Mouse (Mus musculus) gonadal fat pad, adult 2 months (tissue): Measurements from ENCODE around the gene Gm136. TPM values are rescaled to one million over a fixed set of nuclear protein-coding genes. Genes with fewer than 3 reads are reported as not detected.
"Not testable (repeated sequence)": the region's sequence is repeated elsewhere in the genome, so short reads cannot be mapped to it uniquely, and the experiment has no call there.

Experiments
- DNase-seq: peaks from one replicate; pipeline ENCODE4 v3.0.0-alpha.2; 2012; ENCODE audit warnings: low read depth
- polyA plus RNA-seq: library from polyadenylated mRNA; depleted of rRNA; stranded (reverse); fragments of >200 nt; gene quantifications from 2 replicates; pipeline ENCODE4 v1.2.3, GENCODE M21; 2012; rRNA removed

The Gm136 gene
- 0.09 TPM in 1 of 2 replicates, not detected in the other for polyA plus RNA-seq

DNA sequence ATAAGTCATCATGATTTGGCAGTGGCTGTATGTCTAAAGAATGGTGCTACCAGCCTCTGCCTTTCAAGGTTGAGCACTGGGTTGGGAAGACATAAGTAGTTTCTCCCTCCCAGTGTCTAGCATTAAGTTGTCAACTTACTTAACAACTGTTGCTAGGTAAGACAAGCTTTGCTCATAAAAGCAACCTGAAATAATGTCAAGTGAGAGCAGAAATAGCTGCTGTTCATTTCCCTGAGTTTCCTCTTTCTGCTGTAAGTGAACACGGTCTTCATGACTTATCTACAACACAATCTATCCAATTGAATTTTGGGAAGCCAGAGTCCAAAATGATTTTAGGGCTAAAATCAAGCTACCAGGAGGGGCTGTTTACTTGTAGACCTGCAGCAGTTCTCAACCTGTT lies at the start of gene Gm136:
Gm136 (minus strand) TSS at position 101 of the 400 bp plus-strand sequence.
- DNase-seq = no peak

DNA sequence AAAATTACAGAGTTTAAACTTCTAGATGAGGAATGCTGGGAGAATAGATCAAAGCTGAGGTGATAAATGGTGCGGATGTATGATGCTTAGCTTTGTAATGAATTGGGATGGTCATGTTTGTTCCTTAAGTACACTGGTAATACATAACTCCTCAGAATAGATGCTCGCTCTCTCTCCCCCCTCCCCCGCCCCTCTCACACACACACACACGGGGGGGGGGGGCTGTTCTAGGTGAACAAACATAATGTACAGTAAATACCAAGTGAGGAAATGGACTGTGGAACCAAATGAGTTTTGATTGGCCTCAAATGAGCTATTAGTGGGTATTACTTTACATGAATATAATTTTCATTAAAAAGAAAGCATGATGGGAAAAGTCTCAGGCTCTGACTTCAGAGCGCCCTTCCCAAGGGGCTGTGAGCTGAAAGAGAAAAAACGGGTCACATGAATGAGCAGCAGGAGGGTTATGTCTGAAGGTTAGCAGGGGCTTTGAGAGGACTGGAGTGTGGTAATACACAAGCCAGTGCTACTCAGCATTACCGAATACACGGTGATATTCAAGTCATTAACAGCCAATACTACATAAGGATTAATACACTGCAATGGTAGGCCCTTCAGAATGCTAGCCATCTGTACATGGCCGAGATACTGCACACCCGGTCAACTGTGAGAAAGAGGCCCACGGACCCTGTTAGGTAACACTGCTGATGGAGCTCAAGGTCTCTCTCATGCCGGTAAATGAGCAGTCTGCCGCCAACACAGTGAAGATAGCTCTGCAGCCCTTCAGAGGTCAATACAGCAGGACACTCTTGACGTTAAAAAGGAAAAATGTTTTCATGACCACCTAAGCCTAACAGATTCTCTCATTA lies 45.3 kb upstream of the Gm136 start:
- no peak for DNase-seq

GRCm38 (mm10) chr4:34798005-34798404 lies 41.9 kb upstream of the Gm136 start:
- DNase-seq = no peak

DNA sequence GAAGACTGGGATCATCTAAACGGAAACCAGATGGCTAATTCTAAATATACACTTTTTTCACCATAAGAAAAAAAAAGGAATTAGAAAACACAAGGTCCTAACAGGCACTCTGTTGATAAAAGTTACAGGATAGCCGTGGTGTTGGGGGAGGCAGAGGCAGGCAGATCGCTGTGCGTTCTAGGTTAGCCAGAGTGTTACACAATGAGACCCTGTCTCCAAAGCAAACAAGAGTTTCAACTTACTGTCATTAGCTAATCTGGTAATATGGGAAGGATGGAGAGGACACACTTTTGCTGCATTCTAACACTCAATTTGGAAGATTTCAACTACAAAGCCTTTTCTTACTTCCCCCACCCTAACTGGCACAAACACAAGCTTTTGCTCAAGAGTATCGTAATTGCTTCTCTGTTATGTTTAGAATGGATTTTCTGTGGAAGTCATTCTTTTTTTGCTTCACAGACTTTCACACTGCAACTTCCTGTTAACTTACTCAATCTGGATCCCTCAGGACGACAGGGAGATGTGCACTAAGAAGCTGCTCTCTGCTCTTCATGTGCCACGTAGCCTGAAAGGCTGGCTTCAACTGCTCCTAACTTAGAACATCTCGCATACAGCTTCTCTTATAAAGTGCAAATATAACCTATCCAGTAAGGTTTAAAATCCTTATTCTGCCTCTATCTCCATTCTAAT lies 41.4 kb upstream of the Gm136 start:
- DNase-seq = no peak

GRCm38 (mm10) chr4:34796294-34796693 lies 40.2 kb upstream of the Gm136 start:
- DNase-seq = no peak

- DNase-seq = peak; percentile 47
Observed at GRCm38 (mm10) chr4:34786476-34786875, 30.4 kb upstream of the Gm136 start.

GRCm38 (mm10) chr4:34785646-34786045 lies 29.6 kb upstream of the Gm136 start:
- no peak for DNase-seq

DNA sequence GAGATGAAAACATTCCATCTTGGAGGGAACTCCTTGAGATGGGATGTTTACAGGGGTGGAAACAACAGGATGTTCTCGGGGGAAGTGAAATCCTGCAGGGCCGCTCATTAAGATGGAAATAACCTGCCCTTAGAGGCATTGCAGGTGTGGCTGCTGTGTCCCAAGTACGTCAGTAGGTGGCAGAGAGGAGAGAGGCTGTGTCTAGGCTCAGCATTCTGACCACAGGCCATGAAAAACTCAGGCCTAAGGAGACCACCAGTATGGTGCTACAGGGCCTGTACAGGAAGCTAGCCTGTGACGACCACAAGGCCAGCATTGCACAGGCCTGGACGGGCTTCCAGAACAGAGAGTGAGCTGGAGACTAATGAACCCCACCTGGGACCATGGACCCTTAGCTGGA lies 28.8 kb upstream of the Gm136 start:
- no peak for DNase-seq

- DNase-seq = no peak
Observed at GRCm38 (mm10) chr4:34782730-34783129, 26.7 kb upstream of the Gm136 start.

DNA sequence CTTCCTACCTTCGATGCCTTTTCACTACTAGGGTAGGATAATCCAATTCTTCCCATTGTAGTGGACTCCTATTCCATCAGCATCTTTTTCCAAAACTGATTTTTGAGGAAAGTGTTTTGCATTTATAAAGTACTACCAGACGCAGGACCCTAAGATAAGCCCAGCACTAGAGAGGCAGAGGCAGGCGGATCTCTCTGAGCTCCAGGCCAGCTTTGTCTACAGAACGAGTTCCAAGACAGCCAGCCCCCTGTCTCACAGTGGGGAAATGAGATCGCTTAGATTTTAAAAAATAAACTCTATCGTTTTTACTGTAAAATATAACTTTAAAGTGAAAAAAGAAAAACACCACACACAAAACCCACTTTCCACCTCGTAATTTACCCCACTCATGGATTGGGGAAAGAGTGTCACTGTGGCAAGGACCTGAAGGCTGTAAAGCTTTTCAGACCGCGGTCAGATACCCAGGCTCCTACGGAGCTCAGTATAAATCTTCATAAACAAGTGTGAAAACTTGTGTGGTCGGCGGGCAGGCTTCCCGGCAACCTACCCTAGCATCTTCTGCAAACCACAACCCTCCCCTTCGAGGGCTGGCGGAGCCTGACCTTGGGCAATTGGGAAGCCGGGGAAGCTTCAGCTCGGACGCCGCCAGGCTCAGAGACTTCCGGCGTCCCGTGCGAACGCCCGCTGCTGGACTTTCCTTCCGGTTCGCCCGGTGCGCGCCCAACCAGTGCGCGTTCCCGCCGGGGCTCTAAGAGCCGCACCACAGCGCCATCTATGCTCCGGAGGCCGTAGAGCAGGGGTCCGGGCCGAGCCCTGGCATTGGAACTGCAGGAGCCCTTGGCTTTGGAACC lies 21.8 kb upstream of the Gm136 start, which contains the start of gene Smim8:
Smim8 (minus strand) TSS at position 747 of the 851 bp plus-strand sequence.
- no peak for DNase-seq

- no peak for DNase-seq
Observed at GRCm38 (mm10) chr4:34771652-34772371, 15.7 kb upstream of the Gm136 start.

GRCm38 (mm10) chr4:34749236-34749635 lies 6.8 kb downstream of the Gm136 start:
- no peak for DNase-seq

- DNase-seq = no peak
Observed at GRCm38 (mm10) chr4:34734461-34734860, 21.6 kb downstream of the Gm136 start.

DNA sequence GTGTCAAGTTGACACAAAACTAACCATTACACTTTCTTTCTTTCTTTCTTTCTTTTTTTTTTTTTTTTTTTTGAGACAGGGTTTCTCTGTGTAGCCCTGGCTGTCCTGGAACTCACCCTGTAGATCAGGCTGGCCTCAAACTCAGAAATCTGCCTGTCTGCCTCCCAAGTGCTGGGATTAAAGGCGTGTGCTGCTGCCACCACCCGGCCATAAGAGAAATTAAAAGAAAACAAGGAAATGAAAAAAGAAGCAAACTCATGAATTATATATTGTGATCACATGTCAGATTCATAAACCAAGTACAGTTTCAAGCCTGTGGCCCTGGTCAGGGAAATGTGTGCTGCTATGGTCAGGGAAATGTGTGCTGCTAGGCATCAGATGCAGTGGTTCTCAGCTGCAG lies 22.6 kb downstream of the Gm136 start:
- not testable (repeated sequence) for DNase-seq

DNA sequence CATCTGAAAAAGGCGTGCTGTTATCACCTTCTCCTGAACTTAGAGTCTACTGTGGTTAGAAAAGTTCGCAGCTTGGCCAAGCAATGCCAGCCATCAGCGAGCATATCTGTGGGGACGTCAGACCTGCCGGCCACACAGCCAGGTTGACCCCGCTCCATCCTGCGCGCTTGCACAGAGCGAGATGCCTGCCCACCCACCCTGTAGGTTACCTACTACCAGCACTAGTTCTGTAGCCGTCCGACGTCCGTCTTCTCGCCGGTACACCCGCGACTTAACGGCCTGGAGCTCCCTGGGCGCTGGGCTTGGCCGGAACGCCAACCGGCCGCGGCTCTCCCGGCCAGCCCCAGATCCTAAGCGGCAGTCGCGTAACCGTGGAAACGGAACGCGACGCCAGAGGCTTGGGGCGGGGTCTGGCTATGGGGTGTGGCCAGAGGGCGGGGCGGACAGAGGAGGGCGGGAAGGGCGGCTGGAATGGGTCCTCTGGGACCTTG lies 26.2 kb downstream of the Gm136 start, which contains the start of gene Cfap206:
Cfap206 (minus strand) TSS at position 356 of the 491 bp plus-strand sequence.
- DNase-seq = no peak

- not testable (repeated sequence) for DNase-seq
Observed at GRCm38 (mm10) chr4:34725710-34726109, 30.4 kb downstream of the Gm136 start.

DNA sequence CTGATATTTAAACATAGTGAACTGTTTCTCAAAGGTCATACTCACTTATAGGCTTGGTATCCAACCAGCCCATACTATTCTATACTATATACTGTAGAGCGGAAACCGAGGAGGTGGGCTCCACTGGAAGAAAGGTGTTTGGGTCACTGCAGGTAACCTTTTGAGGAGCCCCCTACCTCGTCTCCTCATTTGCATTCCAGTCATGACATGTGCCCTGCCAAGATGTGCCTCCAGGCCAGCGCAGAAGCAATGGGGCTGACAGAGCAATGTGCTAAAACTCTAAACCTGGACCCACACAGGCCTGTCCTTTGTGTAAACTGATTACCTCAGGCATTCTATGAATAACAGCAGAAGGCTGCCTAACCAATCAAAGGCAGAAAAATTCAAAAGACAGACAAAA lies 31.8 kb downstream of the Gm136 start:
- DNase-seq = no peak

DNA sequence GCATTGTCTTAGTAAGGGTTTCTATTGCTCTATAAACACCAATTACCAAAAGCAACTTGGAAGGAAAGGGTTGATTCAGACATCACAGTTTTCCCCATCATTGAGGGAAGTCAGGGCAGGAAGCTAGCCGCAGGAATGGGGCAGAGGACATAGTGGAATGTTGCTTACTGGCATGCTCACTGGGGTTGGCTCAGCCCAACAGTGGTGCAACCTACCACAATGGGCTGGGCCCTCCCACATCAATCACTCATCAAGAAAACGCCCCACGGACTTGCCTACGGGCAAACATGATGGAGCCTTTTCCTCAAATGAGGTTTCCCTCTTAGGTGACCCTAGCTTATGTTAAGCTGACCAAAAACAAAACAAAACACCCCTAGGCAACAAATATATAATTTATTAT lies 32.9 kb downstream of the Gm136 start:
- no peak for DNase-seq

DNA sequence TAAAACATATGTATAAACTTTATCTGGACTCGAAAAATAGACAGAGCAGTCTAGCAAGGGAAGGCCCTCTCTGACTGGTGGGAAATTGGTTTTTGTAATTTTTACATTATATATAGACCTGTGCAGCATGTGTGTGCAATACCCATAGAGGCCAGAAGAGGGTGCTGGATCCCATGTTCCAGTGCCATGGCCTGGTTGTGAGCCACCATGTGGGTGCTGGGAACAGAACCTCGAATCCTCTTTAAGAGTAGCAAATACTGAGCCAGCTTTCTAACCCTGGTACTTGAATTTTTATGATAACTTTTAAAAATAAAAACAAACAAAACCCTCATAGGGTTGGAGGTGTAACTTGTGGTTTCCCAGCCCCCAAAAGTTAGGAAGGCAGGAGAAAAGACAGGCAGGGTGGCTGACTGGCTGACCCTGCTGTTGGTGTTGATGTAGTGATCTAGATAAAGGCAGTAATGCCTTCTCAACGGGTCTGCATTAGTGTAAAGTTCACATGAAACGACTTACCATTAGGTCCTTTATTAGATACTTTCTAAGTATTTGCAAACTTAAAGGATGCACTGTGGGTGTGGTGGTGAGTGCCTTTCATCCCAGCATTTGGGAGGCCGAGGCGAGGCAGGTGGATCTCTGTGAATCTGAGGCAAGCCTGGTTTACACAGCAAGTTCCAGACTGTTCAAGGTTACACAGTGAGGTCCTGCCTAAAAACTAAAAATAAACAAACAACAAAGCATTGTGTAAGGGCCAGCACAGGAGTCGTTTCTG lies 35.8 kb downstream of the Gm136 start:
- DNase-seq = no peak

DNA sequence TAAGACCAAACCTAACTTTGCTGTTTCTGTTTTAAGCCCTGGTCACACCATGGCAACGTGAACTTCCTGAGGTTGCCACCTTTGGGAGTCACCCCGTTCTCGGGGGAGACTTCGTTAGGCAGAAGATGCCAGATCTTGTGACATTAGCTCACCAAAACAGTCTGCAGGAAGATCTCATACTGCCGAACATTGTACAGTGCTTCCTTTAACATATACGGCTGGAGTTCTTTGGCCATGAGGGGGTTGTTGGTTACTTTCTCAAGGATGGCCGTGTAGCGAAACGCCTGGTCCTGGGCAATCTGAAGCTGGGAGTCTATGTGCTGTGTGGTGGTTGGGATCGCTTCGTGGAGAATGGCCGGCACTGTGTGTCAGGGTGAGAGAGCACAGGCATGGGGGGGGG lies 36.6 kb downstream of the Gm136 start:
- DNase-seq = no peak
